Mouse (Mus musculus) spleen, postnatal 10 days (tissue): Measurements from ENCODE around the gene Hist2h3c2.
"Not testable (repeated sequence)": the region's sequence is repeated elsewhere in the genome, so short reads cannot be mapped to it uniquely, and the experiment has no call there.

Experiments used
- DNase-seq, 2 experiments: peaks; one replicate each; pipeline ENCODE4 v3.0.0; 2021 to 2022; ENCODE audit warnings: low spot score in 2 of 2

Gene Hist2h3c2

GRCm38 (mm10) chr3:96236834-96237334 is 2.0 kb downstream of the Hist2h3c2 start:
- peak in 1 of 2 experiments; percentile 45 for DNase-seq

GRCm38 (mm10) chr3:96235836-96236235 is 3.1 kb downstream of the Hist2h3c2 start:
- no peak for DNase-seq

- no peak for DNase-seq
Observed at GRCm38 (mm10) chr3:96234914-96235313, 4.0 kb downstream of the Hist2h3c2 start.

- no peak for DNase-seq
Observed at GRCm38 (mm10) chr3:96231758-96232120, 7.2 kb downstream of the Hist2h3c2 start.

GRCm38 (mm10) chr3:96230910-96231757 is 7.8 kb downstream of the Hist2h3c2 start:
- no peak for DNase-seq

GRCm38 (mm10) chr3:96230404-96230803 is 8.5 kb downstream of the Hist2h3c2 start:
- no peak for DNase-seq

GRCm38 (mm10) chr3:96228828-96229227 is 10.1 kb downstream of the Hist2h3c2 start:
- no peak for DNase-seq

- DNase-seq = no peak
Observed at GRCm38 (mm10) chr3:96226695-96227648, 12.0 kb downstream of the Hist2h3c2 start.

GRCm38 (mm10) chr3:96225421-96225820 is 13.5 kb downstream of the Hist2h3c2 start:
- DNase-seq = no peak

GRCm38 (mm10) chr3:96222774-96223173 is 16.2 kb downstream of the Hist2h3c2 start:
- peak in 1 of 2 experiments; percentile 17 for DNase-seq

GRCm38 (mm10) chr3:96221640-96222038 is 17.3 kb downstream of the Hist2h3c2 start:
- peak; percentile 62 to 75 for DNase-seq

- DNase-seq = peak; percentile 88 to 96
Observed at GRCm38 (mm10) chr3:96220765-96221639, 17.9 kb downstream of the Hist2h3c2 start, which contains the start of the genes Hist2h2ac and Hist2h2be. Gene Hist2h2ac, minus strand, starts transcription at chr3:96220880. Gene Hist2h2be, plus strand, starts transcription at chr3:96221119.

- DNase-seq = not testable (repeated sequence)
Observed at GRCm38 (mm10) chr3:96220131-96220764, 18.7 kb downstream of the Hist2h3c2 start.

- DNase-seq = peak; percentile 81 to 91
Observed at GRCm38 (mm10) chr3:96219661-96220130, 19.2 kb downstream of the Hist2h3c2 start, which contains the start of the genes Bola1 and Hist2h2ab. Gene Bola1, minus strand, starts transcription at chr3:96219709. Gene Hist2h2ab, plus strand, starts transcription at chr3:96219865.

- DNase-seq = peak; percentile 54 to 65
Observed at GRCm38 (mm10) chr3:96219191-96219641, 19.7 kb downstream of the Hist2h3c2 start.

GRCm38 (mm10) chr3:96209242-96209641 is 29.7 kb downstream of the Hist2h3c2 start:
- DNase-seq = no peak

- no peak for DNase-seq
Observed at GRCm38 (mm10) chr3:96207819-96208218, 31.1 kb downstream of the Hist2h3c2 start.

GRCm38 (mm10) chr3:96199731-96200130 is 39.2 kb downstream of the Hist2h3c2 start:
- DNase-seq = no peak

- not testable (repeated sequence) for DNase-seq
Observed at GRCm38 (mm10) chr3:96198601-96199251, 40.2 kb downstream of the Hist2h3c2 start.
